Mouse (Mus musculus) cerebral cortex, adult 2 months (tissue): ENCODE measurements around the gene Olfr566.

Source experiments
- WGBS: fragments of 180-500 bp; shearing (Covaris S2); methylation state at CpG from one replicate; pipeline ENCODE4 v1.1.7; 2018; 5-methylcytosine and 5-hydroxymethylcytosine counted together

Olfr566 gene

GRCm38 (mm10) chr7:102858665-102859064 is at the start of gene Olfr566:
TSS of gene Olfr566 (minus strand) at chr7:102858765.
- WGBS = 79% methylated on average over 1 of the region's 1 CpGs

- 64% methylated on average over 3 of the region's 3 CpGs for WGBS
These were observed 32.2 kb upstream of the Olfr566 start, which contains the start of gene Olfr569 for GRCm38 (mm10) chr7:102890782-102891181. TSS of gene Olfr569 (minus strand) at chr7:102890882.

GRCm38 (mm10) chr7:102876822-102877221 is 18.3 kb upstream of the Olfr566 start, which contains the start of gene Olfr568:
TSS of gene Olfr568 (plus strand) at chr7:102877122.

